Mouse (Mus musculus) forebrain, embryonic 10.5 days (tissue): ENCODE data around the gene Dbp. TPM values are rescaled to one million over a fixed set of nuclear protein-coding genes. Genes with fewer than 3 reads are reported as not detected.

ENCODE experiments used
- DNase-seq: peaks from one replicate; pipeline ENCODE4 v3.0.0-alpha.2; 2017; ENCODE audit warnings: low spot score; ENCODE audit errors: extremely low spot score
- H3K27ac ChIP-seq: fragments of 300-500 bp; sonication (generic); 2 replicates; pipeline ENCODE4 v1.5.1; 2016; ENCODE audit warnings: mild to moderate bottlenecking
- H3K27me3 ChIP-seq: fragments of 300-500 bp; sonication (generic); 2 replicates; pipeline ENCODE4 v1.6.1; 2016; ENCODE audit warnings: mild to moderate bottlenecking; ENCODE audit not compliant: poor library complexity, severe bottlenecking
- H3K36me3 ChIP-seq: fragments of 300-500 bp; sonication (generic); replicated peaks from 2 replicates; pipeline ENCODE4 v1.6.1; 2016; ENCODE audit warnings: mild to moderate bottlenecking, moderate library complexity
- H3K4me1 ChIP-seq: fragments of 300-500 bp; sonication (generic); 2 replicates; pipeline ENCODE4 v1.6.1; 2016
- H3K4me3 ChIP-seq: fragments of 300-500 bp; sonication (generic); 2 replicates; pipeline ENCODE4 v1.5.1; 2016; ENCODE audit warnings: mild to moderate bottlenecking, moderate library complexity
- H3K9me3 ChIP-seq: fragments of 300-500 bp; sonication (generic); 2 replicates; pipeline ENCODE4 v1.6.1; 2016; ENCODE audit warnings: mild to moderate bottlenecking, moderate library complexity
- WGBS: fragments of 180-500 bp; shearing (Covaris S2); methylation state at CpG from one replicate; pipeline ENCODE4 v1.1.7; 2016; 5-methylcytosine and 5-hydroxymethylcytosine counted together
- polyA plus RNA-seq: library from polyadenylated mRNA; unstranded; fragments of >200 nt; fragmentation: Nextera tagmentation; extraction: Ambion mirVana; gene quantifications from 2 replicates; pipeline ENCODE4 v1.2.1, GENCODE M21; 2016

The Dbp gene
- polyA plus RNA-seq, 1 experiment from 2014 or later, result 2.6 TPM

- peak overlapping the region; percentile 86 for H3K27ac ChIP-seq
- no peaks in the 10 kb centered on the region for H3K36me3 ChIP-seq
- DNase-seq, result peak; percentile 90
- peaks cover 55% of the 10 kb centered on the region for H3K4me1 ChIP-seq
- 26% methylated on average over 14 of the region's 14 CpGs for WGBS
- H3K27me3 ChIP-seq, result peaks cover 7% of the 10 kb centered on the region; the same call in 1 of the 2 replicates
- H3K9me3 ChIP-seq, result no peaks in the 10 kb centered on the region
- peak overlapping the region; percentile 32 for H3K4me3 ChIP-seq
Measured at GRCm38 (mm10) chr7:45682144-45683126, 22.5 kb upstream of the Dbp start.

GRCm38 (mm10) chr7:45683396-45684050 lies 21.4 kb upstream of the Dbp start, which contains the start of gene Ntn5:
Ntn5 (plus strand) TSS chr7:45684022.
- peak within 1 kb of the TSS; percentile 32 for H3K4me3 ChIP-seq
- no peak for DNase-seq
- peak within 1 kb of the TSS; percentile 86 for H3K27ac ChIP-seq
- 72% methylated on average over 7 of the region's 7 CpGs for WGBS
- peaks cover 55% of the 10 kb centered on the region for H3K4me1 ChIP-seq
- H3K27me3 ChIP-seq, result peaks cover 7% of the 10 kb centered on the region; the same call in 1 of the 2 replicates
- H3K9me3 ChIP-seq, result no peaks in the 10 kb centered on the region
- no peaks in the 10 kb centered on the region for H3K36me3 ChIP-seq

- H3K4me3 ChIP-seq, result no peak overlapping the region; the same call in 1 of the 2 replicates
- no peaks in the 10 kb centered on the region for H3K36me3 ChIP-seq
- peak overlapping the region; percentile 68 for H3K27ac ChIP-seq
- WGBS, result 58% methylated on average over 10 of the region's 10 CpGs
- no peaks in the 10 kb centered on the region for H3K9me3 ChIP-seq
- DNase-seq, result no peak
- H3K27me3 ChIP-seq, result peaks cover 7% of the 10 kb centered on the region; the same call in 1 of the 2 replicates
- peaks cover 68% of the 10 kb centered on the region for H3K4me1 ChIP-seq
Measured at GRCm38 (mm10) chr7:45685811-45686210, 19.1 kb upstream of the Dbp start.

GRCm38 (mm10) chr7:45686841-45687240 lies 18.0 kb upstream of the Dbp start:
- no peaks in the 10 kb centered on the region for H3K9me3 ChIP-seq
- peaks cover 7% of the 10 kb centered on the region; the same call in 1 of the 2 replicates for H3K27me3 ChIP-seq
- DNase-seq, result no peak
- 0 out of 2 replicates have a peak overlapping the region, but pooled peaks have one; percentile 68 for H3K27ac ChIP-seq
- no peaks in the 10 kb centered on the region for H3K36me3 ChIP-seq
- 88% methylated on average over 3 of the region's 3 CpGs for WGBS
- no peak overlapping the region for H3K4me3 ChIP-seq
- peaks cover 68% of the 10 kb centered on the region for H3K4me1 ChIP-seq

GRCm38 (mm10) chr7:45689099-45689498 lies 15.8 kb upstream of the Dbp start:
- H3K4me1 ChIP-seq, result peaks cover 51% of the 10 kb centered on the region
- no peak overlapping the region for H3K27ac ChIP-seq
- 72% methylated on average over 6 of the region's 6 CpGs for WGBS

GRCm38 (mm10) chr7:45689800-45690199 lies 15.1 kb upstream of the Dbp start:
- Histone ChIP-seq H3K36me3 (no peaks in the 10 kb centered on the region), H3K9me3 (no peaks in the 10 kb centered on the region), H3K27ac (no peak overlapping the region), H3K4me3 (no peak overlapping the region), H3K27me3 (peaks cover 7% of the 10 kb centered on the region; the same call in 1 of the 2 replicates), H3K4me1 (peaks cover 53% of the 10 kb centered on the region)
- 82% methylated on average over 11 of the region's 11 CpGs for WGBS
- DNase-seq, result no peak

More at GRCm38 (mm10) chr7:45689099-45689498, 15.8 kb upstream of the Dbp start:
- Histone ChIP-seq H3K9me3 (no peaks in the 10 kb centered on the region), H3K4me3 (no peak overlapping the region), H3K36me3 (no peaks in the 10 kb centered on the region), H3K27me3 (peaks cover 7% of the 10 kb centered on the region; the same call in 1 of the 2 replicates)
- no peak for DNase-seq

- H3K4me3 ChIP-seq, result no peak overlapping the region
- DNase-seq, result no peak
- H3K9me3 ChIP-seq, result no peaks in the 10 kb centered on the region
- H3K4me1 ChIP-seq, result peaks cover 37% of the 10 kb centered on the region
- no peaks in the 10 kb centered on the region for H3K36me3 ChIP-seq
- WGBS, result 84% methylated on average over 2 of the region's 2 CpGs
- no peaks in the 10 kb centered on the region for H3K27me3 ChIP-seq
- H3K27ac ChIP-seq, result no peak overlapping the region
Measured at GRCm38 (mm10) chr7:45692364-45692763, 12.5 kb upstream of the Dbp start.

- H3K9me3 ChIP-seq, result no peaks in the 10 kb centered on the region
- peak within 1 kb of the TSS; percentile 48; the same call in 1 of the 2 replicates for H3K27ac ChIP-seq
- WGBS, result 93% methylated on average over 50 of the region's 50 CpGs
Measured at GRCm38 (mm10) chr7:45693921-45694591, 10.8 kb upstream of the Dbp start, which contains the start of gene Sec1. Sec1 (minus strand) TSS chr7:45694402.

GRCm38 (mm10) chr7:45695098-45695497 lies 9.8 kb upstream of the Dbp start:
- peak overlapping the region; percentile 26; the same call in 1 of the 2 replicates for H3K27ac ChIP-seq
- no peak overlapping the region for H3K4me3 ChIP-seq
- peaks cover 24% of the 10 kb centered on the region for H3K27me3 ChIP-seq
- H3K4me1 ChIP-seq, result peaks cover 33% of the 10 kb centered on the region
- no peaks in the 10 kb centered on the region for H3K36me3 ChIP-seq
- 48% methylated on average over 6 of the region's 6 CpGs for WGBS
- H3K9me3 ChIP-seq, result no peaks in the 10 kb centered on the region
- DNase-seq, result no peak

More at GRCm38 (mm10) chr7:45693921-45694591, 10.8 kb upstream of the Dbp start, which contains the start of gene Sec1:
- H3K4me3 ChIP-seq, result no peak within 1 kb of the TSS
- H3K36me3 ChIP-seq, result no peaks in the 10 kb centered on the region
- H3K27me3 ChIP-seq, result peaks cover 13% of the 10 kb centered on the region
- DNase-seq, result no peak
- H3K4me1 ChIP-seq, result peaks cover 33% of the 10 kb centered on the region

- H3K27ac ChIP-seq, result no peak overlapping the region
- WGBS, result 82% methylated on average over 7 of the region's 7 CpGs
- peaks cover 44% of the 10 kb centered on the region for H3K4me1 ChIP-seq
- no peak overlapping the region for H3K4me3 ChIP-seq
- DNase-seq, result no peak
- H3K36me3 ChIP-seq, result no peaks in the 10 kb centered on the region
- H3K9me3 ChIP-seq, result no peaks in the 10 kb centered on the region
- H3K27me3 ChIP-seq, result peaks cover 36% of the 10 kb centered on the region
Measured at GRCm38 (mm10) chr7:45697894-45698293, 7.0 kb upstream of the Dbp start.

- Histone ChIP-seq H3K9me3 (no peaks in the 10 kb centered on the region), H3K36me3 (no peaks in the 10 kb centered on the region), H3K4me1 (peaks cover 51% of the 10 kb centered on the region), H3K27ac (peak within 1 kb of the TSS; percentile 65; the same call in 1 of the 2 replicates), H3K27me3 (peaks cover 36% of the 10 kb centered on the region), H3K4me3 (peak within 1 kb of the TSS; percentile 58)
- 1% methylated on average over 36 of the region's 36 CpGs for WGBS
- DNase-seq, result no peak
Measured at GRCm38 (mm10) chr7:45699523-45700141, 5.3 kb upstream of the Dbp start, which contains the start of gene Car11. Car11 (plus strand) TSS chr7:45699843.
